Mouse (Mus musculus) small intestine, adult 2 months (tissue): ENCODE results near the gene Klf1.

ENCODE experiments used
- CTCF ChIP-seq: fragments of 200-500 bp; IDR thresholded peaks from 2 replicates; pipeline ENCODE4 v1.5.1; 2012; ENCODE audit warnings: low read depth, mild to moderate bottlenecking, control low read depth, inconsistent platforms, low read length, moderate library complexity, mixed read lengths; ENCODE audit not compliant: insufficient replicate concordance, insufficient read length; ENCODE audit errors: extremely low read depth
- POLR2A ChIP-seq: fragments of 200-500 bp; IDR thresholded peaks from 2 replicates; pipeline ENCODE4 v1.6.1; 2012; ENCODE audit warnings: low read depth, mild to moderate bottlenecking, control low read depth, inconsistent platforms, low read length, moderate library complexity

- TF ChIP-seq CTCF (no peak), POLR2A (no peak)
Observed at GRCm38 (mm10) chr8:84936041-84936961, 34.6 kb downstream of the Klf1 start.
